Mouse (Mus musculus): ENCODE data around the gene Auts2.

- TF ChIP-seq CTCF (IDR thresholded peaks at IDR 0.05; ENCODE audit: insufficient read depth, low read length) (no peak), POLR2A (IDR thresholded peaks at IDR 0.05; ENCODE audit: borderline replicate concordance, extremely low read depth, low read depth, low read length) (no peak)
Measured at GRCm38 (mm10) chr5:131750330-131750729, 792.8 kb downstream of the Auts2 start.

Data from lung, adult 2 months (tissue).